Mouse (Mus musculus) kidney, postnatal 14 days (tissue): ENCODE measurements around the gene Fastkd2.

Experiments used
- DNase-seq: peaks from one replicate; pipeline ENCODE4 v3.0.0; 2022; ENCODE audit warnings: mixed read lengths

Fastkd2 gene

DNA sequence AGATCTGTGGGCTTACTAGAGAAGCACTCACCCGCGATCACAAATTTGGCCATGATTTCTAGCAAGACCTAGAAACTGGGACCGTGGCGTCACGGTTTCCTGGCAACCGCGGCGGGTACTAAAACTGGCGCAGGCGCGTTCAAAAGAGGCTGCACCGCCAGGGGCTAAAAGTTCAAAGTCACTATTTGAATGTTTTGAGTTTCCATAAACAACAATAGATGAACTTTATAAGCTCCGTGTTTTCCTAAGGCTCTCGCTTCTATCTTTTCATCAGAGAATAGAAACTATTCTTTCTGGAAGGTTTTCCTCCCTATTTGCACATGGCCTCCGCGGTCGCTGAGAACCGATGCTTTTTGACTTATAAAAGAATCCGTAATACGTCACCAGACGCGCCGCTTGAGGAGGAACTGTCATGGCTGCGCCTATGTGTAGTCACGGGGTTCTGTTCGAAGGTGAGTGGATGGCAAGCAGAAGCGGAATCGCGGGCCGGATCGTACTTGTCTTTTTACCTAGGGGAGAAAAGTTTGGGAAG, at the start of gene Fastkd2, which contains the start of gene Mdh1b:
Gene Fastkd2 (plus strand): TSS at position 375 of the 532 bp plus-strand sequence.
Gene Mdh1b (minus strand): TSS at position 79 of the 532 bp plus-strand sequence.
- DNase-seq = peak; percentile 93

- DNase-seq = no peak
These were observed 43.6 kb upstream of the Fastkd2 start, which contains the start of gene Dytn for GRCm38 (mm10) chr1:63686827-63687226. Dytn (minus strand) TSS chr1:63686927.

DNA sequence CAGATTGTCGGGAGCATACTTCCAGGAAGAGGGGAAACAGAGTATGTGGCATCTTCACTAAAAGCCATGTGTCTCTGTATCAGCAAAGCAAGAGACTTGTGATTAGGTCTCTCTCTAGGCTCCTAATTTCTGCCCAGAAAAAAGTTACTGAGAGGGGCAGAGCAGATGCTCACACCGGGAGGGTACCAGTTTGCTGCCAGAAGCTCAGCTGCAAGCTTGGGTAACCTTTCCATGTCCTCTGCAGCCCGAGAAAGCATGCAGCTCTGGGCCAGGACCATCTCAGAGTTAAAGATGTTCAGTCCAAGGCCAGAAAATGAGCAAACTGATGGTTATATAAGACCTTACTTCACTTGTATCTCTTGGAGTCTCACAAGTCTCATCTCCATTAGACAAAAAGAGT, 33.6 kb upstream of the Fastkd2 start:
- no peak for DNase-seq

- peak; percentile 21 for DNase-seq
These were observed 24.7 kb upstream of the Fastkd2 start for GRCm38 (mm10) chr1:63705733-63706132.

GRCm38 (mm10) chr1:63708876-63709275, 21.5 kb upstream of the Fastkd2 start:
- DNase-seq = no peak

DNA sequence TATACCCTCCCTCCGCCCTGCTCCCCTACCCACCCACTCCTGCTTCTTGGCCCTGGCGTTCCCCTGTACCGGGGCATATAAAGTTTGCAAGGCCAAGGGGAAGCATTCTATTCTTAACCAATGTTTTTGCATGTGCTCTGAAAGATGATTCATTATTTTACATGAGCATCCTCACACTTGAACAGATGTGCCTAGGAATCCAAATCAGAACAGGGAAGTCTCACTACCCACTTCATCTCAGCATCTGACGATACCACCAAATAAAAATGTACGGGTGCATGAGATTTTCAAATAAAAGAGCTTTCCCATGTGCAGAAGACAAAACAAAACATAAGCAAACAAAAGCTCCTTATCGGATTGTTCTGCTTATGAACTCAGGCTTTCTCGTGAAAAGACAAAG, 10.3 kb upstream of the Fastkd2 start:
- no peak for DNase-seq

DNA sequence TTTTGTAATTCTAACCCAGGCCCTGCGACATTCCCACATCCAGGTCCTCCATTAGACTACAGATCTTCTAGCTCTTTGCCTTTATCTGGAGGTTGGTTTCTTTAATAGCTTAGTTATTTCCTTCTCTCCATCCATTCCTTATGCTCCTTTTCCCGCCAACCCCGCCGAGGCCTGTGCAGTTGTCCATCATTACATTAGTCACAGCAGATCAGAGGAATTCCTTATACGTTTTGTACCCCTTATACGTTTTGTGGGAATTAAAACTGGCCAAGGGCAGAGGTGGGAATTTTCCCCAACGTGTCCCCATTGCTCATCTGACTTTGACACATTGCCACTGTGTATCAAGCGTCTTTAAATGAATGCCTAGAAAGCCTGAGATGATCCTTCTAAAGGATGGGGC, 618 bp upstream of the Fastkd2 start:
- DNase-seq = no peak

GRCm38 (mm10) chr1:63756005-63756404, 25.6 kb downstream of the Fastkd2 start:
- no peak for DNase-seq

DNA sequence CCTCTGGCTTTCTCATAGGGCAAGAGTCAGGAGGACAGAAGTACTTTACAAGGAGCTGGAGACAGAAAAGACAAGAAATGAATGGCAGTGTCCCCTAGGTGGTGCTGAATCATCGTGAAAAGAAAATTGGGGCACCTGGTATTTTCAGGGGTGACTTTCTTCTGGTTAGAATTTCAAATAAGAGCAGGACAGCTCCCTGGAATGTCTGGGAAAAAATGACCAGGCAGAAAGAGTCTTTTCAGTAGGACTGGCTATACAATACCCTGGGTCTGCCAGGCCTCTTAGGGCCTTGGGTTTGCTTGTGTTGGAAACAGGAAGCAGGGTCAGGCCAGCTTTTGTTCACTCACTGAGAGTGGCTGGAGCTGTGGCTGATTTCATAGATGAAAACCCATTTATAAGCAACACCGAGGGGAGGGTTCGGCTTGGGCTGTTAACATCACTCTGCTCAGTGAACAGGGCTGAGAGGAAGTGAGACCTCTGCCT, 32.8 kb downstream of the Fastkd2 start:
- DNase-seq = peak; percentile 48

- DNase-seq = no peak
These were observed 33.5 kb downstream of the Fastkd2 start for GRCm38 (mm10) chr1:63763881-63764386.

- no peak for DNase-seq
These were observed 34.0 kb downstream of the Fastkd2 start for GRCm38 (mm10) chr1:63764395-63764794.

- peak; percentile 16 for DNase-seq
These were observed 37.7 kb downstream of the Fastkd2 start for GRCm38 (mm10) chr1:63768112-63768511.

- no peak for DNase-seq
These were observed 38.8 kb downstream of the Fastkd2 start, which contains the start of gene 4933402D24Rik for GRCm38 (mm10) chr1:63769167-63769566. 4933402D24Rik (minus strand) TSS chr1:63769267.

DNA sequence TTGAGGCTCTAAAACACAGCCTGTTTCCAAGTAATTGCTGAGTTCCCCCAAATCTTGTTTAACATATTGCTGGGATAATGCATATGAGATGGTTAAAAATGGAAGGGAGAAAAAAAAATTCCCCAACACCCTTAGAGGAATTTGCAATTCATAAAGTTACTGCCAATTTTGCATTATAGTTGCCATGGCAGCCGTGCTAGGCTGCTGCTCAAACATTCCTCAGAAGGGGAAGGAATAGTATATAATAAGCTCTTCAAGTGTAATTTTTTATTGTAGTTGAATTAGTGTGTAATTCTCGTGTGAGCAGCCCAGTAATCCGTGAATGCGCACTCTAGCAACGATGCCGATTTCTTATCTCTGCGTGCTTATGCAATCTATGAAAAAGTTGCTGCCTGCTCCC, 39.9 kb downstream of the Fastkd2 start:
- DNase-seq = no peak

- DNase-seq = no peak
These were observed 46.0 kb downstream of the Fastkd2 start for GRCm38 (mm10) chr1:63776396-63776795.

- DNase-seq = no peak
These were observed 46.7 kb downstream of the Fastkd2 start for GRCm38 (mm10) chr1:63776902-63777630.

- DNase-seq = no peak
These were observed 63.9 kb downstream of the Fastkd2 start for GRCm38 (mm10) chr1:63794326-63794725.
